Mouse (Mus musculus): ENCODE results near the gene Atf6. TPM values are rescaled to one million over a fixed set of nuclear protein-coding genes. Genes with fewer than 3 reads are reported as not detected.
A peak's percentile ranks its signal among the peaks of the same experiment; 100 is the strongest.

The Atf6 gene
- total RNA-seq, 2 experiments from 2014 or later, result 52.5 to 56.3 TPM

GRCm38 (mm10) chr1:170691301-170691700 is 176.3 kb downstream of the Atf6 start:
- DNase-seq, result peak in 1 of 2 experiments; percentile 37
- intact Hi-C loops (cut with DNase I), result no loop called here

DNA sequence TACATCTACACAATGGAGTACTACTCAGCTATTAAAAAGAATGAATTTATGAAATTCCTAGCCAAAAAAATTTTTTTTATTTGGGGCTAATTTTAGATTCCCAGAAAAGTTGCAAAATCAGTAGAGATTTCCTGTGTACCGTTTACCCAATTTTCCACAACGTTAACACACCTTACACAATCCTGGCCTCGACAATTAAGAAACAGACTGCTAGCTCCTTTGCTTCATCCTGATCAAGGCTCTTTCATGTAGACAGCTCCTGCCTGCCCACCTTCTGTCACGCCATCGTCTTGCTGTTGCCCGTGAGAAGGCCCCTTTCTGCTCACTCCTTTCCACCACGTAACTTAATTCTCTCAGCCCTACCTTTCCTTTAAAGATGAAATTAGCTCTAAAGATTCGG is 177.8 kb downstream of the Atf6 start:
- intact Hi-C loops (cut with DNase I), result no loop called here
- no peak for DNase-seq

GRCm38 (mm10) chr1:170683863-170684262 is 183.7 kb downstream of the Atf6 start:
- intact Hi-C loops (cut with DNase I), result no loop called here
- no peak for DNase-seq

- DNase-seq, result no peak
- intact Hi-C loops (cut with DNase I), result no loop called here
Measured at GRCm38 (mm10) chr1:170679624-170680023, 187.9 kb downstream of the Atf6 start.

- no peak for DNase-seq
- intact Hi-C loops (cut with DNase I), result no loop called here
Measured at GRCm38 (mm10) chr1:170678861-170679260, 188.7 kb downstream of the Atf6 start.

DNA sequence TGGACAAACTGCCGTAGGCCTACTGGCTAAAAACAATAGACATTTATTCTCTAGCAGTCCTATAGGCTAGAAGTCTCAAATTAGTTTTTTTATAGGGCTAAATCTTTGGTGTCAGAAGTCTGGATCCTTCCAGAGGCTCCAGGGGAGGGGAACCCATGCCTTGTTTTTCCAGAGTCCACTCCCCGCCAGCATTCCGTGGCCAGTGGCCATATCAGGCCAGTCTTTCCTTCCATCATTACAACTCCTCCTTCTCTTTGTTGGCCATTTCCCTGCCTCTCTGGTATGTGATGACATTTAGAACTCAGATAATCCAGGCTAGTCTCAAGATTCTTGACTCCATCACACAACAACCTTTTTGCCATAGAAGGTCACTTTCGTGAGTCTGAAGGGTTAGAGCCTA is 189.9 kb downstream of the Atf6 start:
- peak; percentile 36 to 46 for DNase-seq

DNA sequence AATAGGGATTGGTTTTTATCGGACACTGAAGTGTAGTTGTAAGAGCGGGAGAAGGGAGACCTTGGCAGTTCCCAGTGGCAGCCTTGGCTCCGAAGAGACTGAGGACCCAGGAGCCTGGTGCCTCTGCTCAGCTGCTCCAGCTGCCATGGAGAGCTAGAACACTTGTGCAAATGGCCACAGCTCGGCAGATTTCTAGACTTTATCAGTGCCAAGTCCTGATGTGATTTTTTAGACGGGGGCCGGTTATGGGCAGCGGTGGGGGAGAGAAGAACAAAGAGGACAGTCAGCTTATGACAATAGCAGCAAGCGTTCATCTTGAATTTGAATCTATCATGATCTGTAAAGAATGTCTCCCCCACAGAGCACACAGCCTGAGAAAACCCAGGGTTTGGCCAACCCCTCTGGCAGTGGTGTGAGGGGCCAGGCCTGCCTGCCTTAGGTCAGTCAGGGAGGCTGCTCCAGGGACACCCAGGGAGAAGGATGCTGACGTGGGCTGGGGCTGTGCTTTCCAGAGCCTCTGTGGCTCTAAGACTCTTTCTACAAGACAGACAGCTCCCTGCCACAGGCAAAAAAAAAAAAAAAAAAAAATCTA is 193.3 kb downstream of the Atf6 start:
- intact Hi-C loops (cut with DNase I), result no loop called here
- DNase-seq, result peak; percentile 40 to 47

More for the DNA sequence above, 189.9 kb downstream of the Atf6 start:
- intact Hi-C loops (cut with DNase I), result no loop called here

GRCm38 (mm10) chr1:170665200-170665599 is 202.4 kb downstream of the Atf6 start:
- no peak for DNase-seq

DNA sequence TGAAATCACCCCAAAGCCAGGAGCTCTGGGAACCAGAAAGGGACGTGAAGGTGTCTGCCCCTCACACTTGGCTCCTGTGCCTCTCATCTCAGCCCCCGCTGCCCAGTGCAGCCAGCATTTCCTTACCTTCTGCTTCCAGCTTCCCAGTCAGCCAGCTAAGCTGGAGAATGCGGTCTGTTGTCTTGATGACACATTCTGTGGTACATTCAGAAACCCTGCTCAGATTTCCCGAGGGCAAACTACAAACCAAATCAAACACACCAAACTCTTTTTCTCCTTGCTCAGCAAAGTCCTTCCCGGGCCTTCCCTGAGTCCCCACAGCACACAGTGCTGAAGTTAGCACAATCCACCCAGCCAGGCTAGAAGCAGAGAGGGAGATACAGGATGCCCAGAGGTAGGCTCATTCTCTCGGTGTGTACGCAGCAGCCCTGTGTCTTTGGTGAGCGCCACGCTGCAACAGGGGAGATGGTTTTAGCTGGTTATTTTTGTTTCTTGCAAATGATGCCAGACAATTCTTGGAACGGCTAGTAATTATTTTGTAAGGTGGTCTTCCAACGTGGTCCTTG is 202.9 kb downstream of the Atf6 start:
- intact Hi-C loops (cut with DNase I), result no loop called here
- no peak for DNase-seq

More at GRCm38 (mm10) chr1:170665200-170665599, 202.4 kb downstream of the Atf6 start:
- intact Hi-C loops (cut with DNase I), result no loop called here

GRCm38 (mm10) chr1:170659260-170659659 is 208.3 kb downstream of the Atf6 start:
- intact Hi-C loops (cut with DNase I), result no loop called here
- no peak for DNase-seq

DNA sequence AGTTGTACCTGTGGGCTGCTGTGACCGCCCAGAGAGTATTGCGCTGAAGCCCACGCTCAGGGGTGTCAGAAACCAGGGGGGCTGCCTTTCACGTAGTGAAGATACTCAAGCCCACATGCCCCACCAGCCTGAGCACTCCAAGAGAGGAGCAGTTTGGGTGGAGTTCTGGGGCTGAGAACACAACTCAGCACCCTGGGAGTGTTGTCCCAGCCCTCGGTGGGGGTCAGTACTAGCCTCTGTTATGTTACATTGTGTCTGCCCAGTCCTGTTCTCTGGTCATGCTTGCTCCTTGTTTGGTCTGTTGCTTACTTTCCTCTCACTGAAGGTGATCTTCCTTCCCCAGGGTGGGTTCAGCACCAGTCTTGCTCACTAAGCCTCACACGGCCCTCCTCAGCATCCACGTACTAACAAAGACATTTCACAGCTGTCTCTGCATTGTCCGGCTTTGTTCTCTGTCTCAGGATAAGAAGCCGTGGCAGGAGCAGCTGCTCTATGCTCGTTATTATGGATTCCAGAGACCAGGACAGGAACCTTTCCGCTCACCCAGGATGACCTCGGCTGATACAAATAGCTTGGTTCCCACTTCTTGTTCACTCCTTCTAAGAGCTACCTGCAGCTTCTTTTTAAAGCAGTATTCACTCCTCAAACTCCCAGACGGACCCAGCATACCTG is 209.8 kb downstream of the Atf6 start:
- intact Hi-C loops (cut with DNase I), result no loop called here
- no peak for DNase-seq

- no peak for DNase-seq
- intact Hi-C loops (cut with DNase I), result no loop called here
Measured at GRCm38 (mm10) chr1:170657228-170657521, 210.4 kb downstream of the Atf6 start.

DNA sequence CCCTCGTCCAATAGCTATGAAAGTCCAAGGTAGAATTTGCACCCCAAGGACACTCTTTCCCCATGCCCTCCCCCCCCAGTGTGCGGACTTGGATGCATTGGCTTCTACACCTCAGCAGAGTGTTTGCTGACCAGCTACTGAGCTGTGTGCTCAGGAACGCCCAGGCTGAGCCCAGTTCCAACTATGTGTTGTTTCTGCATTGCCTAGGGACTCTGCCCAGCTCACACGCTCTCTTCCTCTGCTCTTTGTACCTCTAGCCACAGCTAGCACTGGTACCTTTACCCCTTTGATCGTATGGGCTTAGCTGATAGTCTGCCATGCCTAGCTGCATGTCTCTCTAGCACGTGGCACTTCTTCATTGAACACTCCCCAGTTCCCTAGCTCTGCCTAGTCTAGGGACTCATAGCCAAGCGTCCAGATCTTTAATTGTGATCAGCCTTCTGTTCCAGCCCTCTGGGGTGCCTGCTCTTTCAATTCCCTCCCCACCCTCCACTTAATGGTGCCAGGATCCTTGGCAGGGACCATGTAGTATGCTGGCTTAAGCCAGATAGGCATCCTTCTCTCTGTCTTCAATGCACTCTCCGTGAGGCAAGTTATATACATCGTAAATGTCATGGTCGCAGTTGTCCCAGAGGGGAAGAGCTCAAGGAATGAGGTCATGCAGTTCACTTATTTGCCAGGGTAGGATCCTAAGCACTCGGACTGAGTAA is 210.9 kb downstream of the Atf6 start:
- intact Hi-C loops (cut with DNase I), result no loop called here
- DNase-seq, result no peak

GRCm38 (mm10) chr1:170655280-170655917 is 212.2 kb downstream of the Atf6 start:
- DNase-seq, result peak; percentile 58 to 59
- intact Hi-C loops (cut with DNase I), result no loop called here

Other genes with a start within 250 kb of the Atf6 start
- 10 to 100 TPM; 16.6 to 17.3 TPM for gene Olfml2b, start 223.2 kb downstream of the Atf6 start, total RNA-seq (2021)
- gene Gm26620, start 17.3 kb upstream of the Atf6 start, total RNA-seq (2021), result under 1 TPM; 0.48 to 0.56 TPM
- gene Dusp12, start 17.8 kb upstream of the Atf6 start, total RNA-seq (2021), result 1 to 10 TPM; 7.4 TPM
- not detected for gene Fcrlb, start 45.2 kb upstream of the Atf6 start, total RNA-seq (2021)
- gene Fcrla, start 59.8 kb upstream of the Atf6 start, total RNA-seq (2021), result under 1 TPM; 0.84 to 1.00 TPM
- gene Fcgr2b, start 108.8 kb upstream of the Atf6 start, total RNA-seq (2021), result 1 to 10 TPM; 5.2 to 6.0 TPM
- gene Fcgr4, start 151.1 kb upstream of the Atf6 start, total RNA-seq (2021), result under 1 TPM; 0.22 to 0.29 TPM
- gene Fcgr3, start 197.2 kb upstream of the Atf6 start, total RNA-seq (2021), result 10 to 100 TPM; 11.8 to 11.9 TPM
- gene Cfap126, start 246.1 kb upstream of the Atf6 start, total RNA-seq (2021), result 1 to 10 TPM in 1 of 2 experiments, under 1 TPM in 1; 1.00 to 2.1 TPM